Mouse (Mus musculus) C2C12 (cell line): ENCODE measurements around the gene Cbx3.

Source experiments
- CTCF ChIP-seq: IDR thresholded peaks from one replicate; pipeline ENCODE4 v1.5.1; 2011; ENCODE audit not compliant: control insufficient read depth, insufficient read depth, insufficient read length
- MYOD1 ChIP-seq: IDR thresholded peaks from one replicate; pipeline ENCODE4 v1.6.1; 2011; ENCODE audit warnings: low read depth; ENCODE audit not compliant: control insufficient read depth, insufficient read length

GRCm38 (mm10) chr6:51525001-51525400 is 54.8 kb downstream of the Cbx3 start:
- TF ChIP-seq MYOD1, result no peak
- no peak for TF ChIP-seq CTCF
